Mouse (Mus musculus) spleen, postnatal 4 days (tissue): ENCODE measurements around the gene Spr.
"Not testable (repeated sequence)": the region's sequence is repeated elsewhere in the genome, so short reads cannot be mapped to it uniquely, and the experiment has no call there.

Experiments
- DNase-seq, 2 experiments: peaks; one replicate each; pipeline ENCODE4 v3.0.0; 2022; ENCODE audit warnings: low spot score in 2 of 2

Spr gene

DNA sequence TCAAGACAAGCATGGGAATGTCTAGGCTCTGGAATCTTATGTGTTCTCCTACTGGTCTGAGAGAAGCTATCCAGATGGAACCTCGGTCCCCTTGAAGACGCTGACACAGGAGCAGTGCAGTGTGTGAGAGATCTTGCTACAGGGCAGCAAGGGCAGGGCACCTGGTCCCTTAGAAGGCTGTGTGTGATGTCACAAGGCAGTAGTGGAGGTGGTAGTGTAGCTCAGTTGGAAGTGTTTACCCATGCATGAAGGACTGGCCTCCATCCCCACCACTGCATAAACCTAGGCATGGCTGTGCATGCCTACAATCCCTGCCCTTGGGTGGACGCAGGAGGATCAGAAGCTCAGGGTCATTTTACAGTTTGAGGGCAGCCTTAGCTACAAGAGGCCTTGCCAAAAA, 5.3 kb downstream of the Spr start:
- not testable (repeated sequence) for DNase-seq

DNA sequence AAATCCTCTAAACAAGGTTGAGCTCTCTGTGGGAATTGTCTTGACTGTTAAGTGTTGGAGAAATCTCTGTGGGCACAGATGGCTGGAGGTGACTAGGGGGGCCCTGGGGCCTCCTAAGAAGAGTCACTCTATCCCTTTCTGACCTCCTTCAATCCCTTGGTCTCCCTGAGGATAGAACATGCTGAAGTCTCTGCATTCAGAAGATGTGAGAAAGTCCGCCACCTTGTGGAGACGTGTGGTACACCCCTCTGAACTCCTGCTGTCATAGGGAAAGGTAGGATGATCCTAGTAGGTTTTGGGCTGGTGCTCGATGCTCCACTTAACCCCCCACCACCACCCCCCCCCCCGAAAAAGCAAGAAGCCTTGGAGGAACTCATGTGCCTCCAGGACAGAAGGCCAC, 5.9 kb downstream of the Spr start:
- peak; percentile 47 to 75 for DNase-seq

GRCm38 (mm10) chr6:85117545-85118511, 19.7 kb downstream of the Spr start:
- DNase-seq = not testable (repeated sequence)

GRCm38 (mm10) chr6:85105033-85105615, 32.4 kb downstream of the Spr start:
- DNase-seq = no peak

- no peak for DNase-seq
Measured at GRCm38 (mm10) chr6:85103321-85103720, 34.2 kb downstream of the Spr start.

GRCm38 (mm10) chr6:85096441-85096840, 41.1 kb downstream of the Spr start:
- no peak for DNase-seq

- no peak for DNase-seq
Measured at GRCm38 (mm10) chr6:85087425-85087824, 50.1 kb downstream of the Spr start.

- no peak for DNase-seq
Measured at GRCm38 (mm10) chr6:85086645-85087044, 50.9 kb downstream of the Spr start.
